Mouse (Mus musculus) midbrain, embryonic 14.5 days (tissue): ENCODE data around the gene Plet1. TPM values are rescaled to one million over a fixed set of nuclear protein-coding genes. Genes with fewer than 3 reads are reported as not detected.

Source experiments
- ATAC-seq: fragments of 200-750 bp; cut with Nextera tagmentation; 2 replicates; pipeline ENCODE4 v1.8.0; 2017; ENCODE audit warnings: moderate number of reproducible peaks, moderate library complexity; ENCODE audit not compliant: low FRiP score, low TSS enrichment
- DNase-seq: peaks from one replicate; pipeline ENCODE4 v3.0.0-alpha.2; 2015
- H3K27ac ChIP-seq: fragments of 300-500 bp; sonication (generic); replicated peaks from 2 replicates; pipeline ENCODE4 v1.5.1; 2014; ENCODE audit warnings: mild to moderate bottlenecking, low read depth, low read length, moderate library complexity
- H3K27me3 ChIP-seq: fragments of 300-500 bp; sonication (generic); 2 replicates; pipeline ENCODE4 v1.6.1; 2014; ENCODE audit warnings: low read length, control low read depth, mixed read lengths; ENCODE audit not compliant: control insufficient read depth, insufficient read depth
- H3K36me3 ChIP-seq: fragments of 300-500 bp; sonication (generic); 2 replicates; pipeline ENCODE4 v1.6.1; 2014; ENCODE audit warnings: low read length, control low read depth; ENCODE audit not compliant: control insufficient read depth, insufficient read depth
- H3K4me1 ChIP-seq: fragments of 300-500 bp; sonication (generic); 2 replicates; pipeline ENCODE4 v1.6.1; 2014; ENCODE audit warnings: mild to moderate bottlenecking, antibody characterized with exemption, low read length, control low read depth; ENCODE audit not compliant: control insufficient read depth, insufficient read depth
- H3K4me2 ChIP-seq: fragments of 300-500 bp; sonication (generic); 2 replicates; pipeline ENCODE4 v1.6.1; 2014; ENCODE audit warnings: mild to moderate bottlenecking, low read length, moderate library complexity
- H3K4me3 ChIP-seq: fragments of 300-500 bp; sonication (generic); replicated peaks from 2 replicates; pipeline ENCODE4 v1.5.1; 2014; ENCODE audit warnings: low read depth, low read length
- H3K9ac ChIP-seq: fragments of 300-500 bp; sonication (generic); replicated peaks from 2 replicates; pipeline ENCODE4 v1.6.1; 2014; ENCODE audit warnings: mild to moderate bottlenecking, low read length, moderate library complexity
- H3K9me3 ChIP-seq: fragments of 300-500 bp; sonication (generic); 2 replicates; pipeline ENCODE4 v1.6.1; 2016; ENCODE audit warnings: low read length, control low read depth, mixed read lengths; ENCODE audit not compliant: control insufficient read depth
- WGBS: fragments of 180-500 bp; shearing (Covaris S2); extraction: QIAGEN DNeasy Blood & Tissue Kit; methylation state at CpG from one replicate; pipeline ENCODE4 v1.1.7; 2014; 5-methylcytosine and 5-hydroxymethylcytosine counted together
- polyA plus RNA-seq: library from polyadenylated mRNA; unstranded; fragments of >200 nt; fragmentation: Nextera tagmentation; extraction: Ambion mirVana; gene quantifications from 2 replicates; pipeline ENCODE4 v1.2.1, GENCODE M21; 2014

The Plet1 gene
- polyA plus RNA-seq, 1 experiment from 2014 or later: 0.39 TPM

GRCm38 (mm10) chr9:50470377-50471100, 23.8 kb upstream of the Plet1 start:
- DNase-seq (no peak), ATAC-seq (no peak)
- Histone ChIP-seq H3K27ac (no peak overlapping the region), H3K36me3 (no peaks in the 10 kb centered on the region), H3K4me3 (no peak overlapping the region), H3K9me3 (no peaks in the 10 kb centered on the region), H3K4me1 (no peaks in the 10 kb centered on the region), H3K4me2 (no peak overlapping the region), H3K27me3 (no peaks in the 10 kb centered on the region), H3K9ac (no peak overlapping the region)
- 89% methylated on average over 5 of the region's 5 CpGs for WGBS

GRCm38 (mm10) chr9:50471181-50471901, 23.0 kb upstream of the Plet1 start:
- DNase-seq: no peak
- no peaks in the 10 kb centered on the region for H3K4me1 ChIP-seq
- WGBS: 85% methylated on average over 13 of the region's 13 CpGs

GRCm38 (mm10) chr9:50475318-50475717, 19.0 kb upstream of the Plet1 start:
- H3K4me3 ChIP-seq: no peak overlapping the region
- no peaks in the 10 kb centered on the region for H3K36me3 ChIP-seq
- H3K4me1 ChIP-seq: no peaks in the 10 kb centered on the region
- no peak overlapping the region for H3K4me2 ChIP-seq
- ATAC-seq: no peak
- 86% methylated on average over 7 of the region's 7 CpGs for WGBS
- H3K9me3 ChIP-seq: no peaks in the 10 kb centered on the region
- no peaks in the 10 kb centered on the region for H3K27me3 ChIP-seq
- DNase-seq: no peak
- no peak overlapping the region for H3K27ac ChIP-seq
- no peak overlapping the region for H3K9ac ChIP-seq

More at GRCm38 (mm10) chr9:50471181-50471901, 23.0 kb upstream of the Plet1 start:
- no peak overlapping the region for H3K9ac ChIP-seq
- H3K27ac ChIP-seq: no peak overlapping the region
- H3K4me3 ChIP-seq: no peak overlapping the region
- no peak for ATAC-seq
- H3K27me3 ChIP-seq: no peaks in the 10 kb centered on the region
- no peaks in the 10 kb centered on the region for H3K9me3 ChIP-seq
- no peak overlapping the region for H3K4me2 ChIP-seq
- no peaks in the 10 kb centered on the region for H3K36me3 ChIP-seq

GRCm38 (mm10) chr9:50475745-50476144, 18.6 kb upstream of the Plet1 start:
- Histone ChIP-seq H3K27me3 (no peaks in the 10 kb centered on the region), H3K36me3 (no peaks in the 10 kb centered on the region), H3K9ac (no peak overlapping the region), H3K4me1 (no peaks in the 10 kb centered on the region), H3K4me2 (no peak overlapping the region), H3K4me3 (no peak overlapping the region), H3K27ac (no peak overlapping the region), H3K9me3 (no peaks in the 10 kb centered on the region)
- 58% methylated on average over 8 of the region's 8 CpGs for WGBS
- DNase-seq (no peak), ATAC-seq (no peak)

GRCm38 (mm10) chr9:50476651-50477050, 17.7 kb upstream of the Plet1 start:
- Histone ChIP-seq H3K27me3 (no peaks in the 10 kb centered on the region), H3K9me3 (no peaks in the 10 kb centered on the region), H3K9ac (no peak overlapping the region), H3K27ac (no peak overlapping the region), H3K36me3 (no peaks in the 10 kb centered on the region), H3K4me2 (no peak overlapping the region), H3K4me3 (no peak overlapping the region), H3K4me1 (no peaks in the 10 kb centered on the region)
- ATAC-seq: no peak
- DNase-seq: no peak
- 82% methylated on average over 7 of the region's 7 CpGs for WGBS

- 92% methylated on average over 9 of the region's 9 CpGs for WGBS
- no peak for DNase-seq
Observed at GRCm38 (mm10) chr9:50477270-50477669, 17.1 kb upstream of the Plet1 start.

GRCm38 (mm10) chr9:50478826-50479225, 15.5 kb upstream of the Plet1 start:
- no peak overlapping the region for H3K4me2 ChIP-seq
- no peaks in the 10 kb centered on the region for H3K27me3 ChIP-seq
- DNase-seq (no peak), ATAC-seq (no peak)
- H3K9ac ChIP-seq: no peak overlapping the region
- H3K4me1 ChIP-seq: no peaks in the 10 kb centered on the region
- 10% methylated on average over 5 of the region's 5 CpGs for WGBS
- no peak overlapping the region for H3K27ac ChIP-seq
- no peak overlapping the region for H3K4me3 ChIP-seq
- H3K36me3 ChIP-seq: no peaks in the 10 kb centered on the region
- H3K9me3 ChIP-seq: no peaks in the 10 kb centered on the region

More at GRCm38 (mm10) chr9:50477270-50477669, 17.1 kb upstream of the Plet1 start:
- Histone ChIP-seq H3K4me2 (no peak overlapping the region), H3K9ac (no peak overlapping the region), H3K36me3 (no peaks in the 10 kb centered on the region), H3K27me3 (no peaks in the 10 kb centered on the region), H3K4me3 (no peak overlapping the region), H3K27ac (no peak overlapping the region), H3K4me1 (no peaks in the 10 kb centered on the region), H3K9me3 (no peaks in the 10 kb centered on the region)
- ATAC-seq: no peak

- Histone ChIP-seq H3K9ac (no peak overlapping the region), H3K27ac (no peak overlapping the region), H3K9me3 (no peaks in the 10 kb centered on the region), H3K4me3 (no peak overlapping the region), H3K36me3 (no peaks in the 10 kb centered on the region), H3K4me2 (no peak overlapping the region), H3K27me3 (no peaks in the 10 kb centered on the region), H3K4me1 (no peaks in the 10 kb centered on the region)
- 32% methylated on average over 8 of the region's 8 CpGs for WGBS
- no peak for DNase-seq
- ATAC-seq: no peak
Observed at GRCm38 (mm10) chr9:50479476-50479875, 14.8 kb upstream of the Plet1 start.

- ATAC-seq (no peak), DNase-seq (no peak)
- Histone ChIP-seq H3K4me1 (0 out of 2 replicates have a peak, but pooled peaks cover 5% of the 10 kb centered on the region), H3K4me2 (no peak overlapping the region), H3K27me3 (no peaks in the 10 kb centered on the region), H3K9ac (no peak overlapping the region), H3K9me3 (no peaks in the 10 kb centered on the region), H3K4me3 (no peak overlapping the region), H3K36me3 (no peaks in the 10 kb centered on the region), H3K27ac (no peak overlapping the region)
- 88% methylated on average over 8 of the region's 8 CpGs for WGBS
Observed at GRCm38 (mm10) chr9:50482743-50483142, 11.6 kb upstream of the Plet1 start.
